Mouse (Mus musculus): ENCODE measurements around the gene Olfr625-ps1. TPM values are rescaled to one million over a fixed set of nuclear protein-coding genes. Genes with fewer than 3 reads are reported as not detected.

Gene Olfr625-ps1
- total RNA-seq (2023): not detected in 4 replicates

GRCm38 (mm10) chr7:103682420-103682819 is at the start of gene Olfr625-ps1:
Gene Olfr625-ps1 (plus strand): TSS chr7:103682720.

GRCm38 (mm10) chr7:103642602-103643001 is 39.9 kb upstream of the Olfr625-ps1 start, which contains the start of gene Olfr622:
Gene Olfr622 (minus strand): TSS chr7:103642702.

GRCm38 (mm10) chr7:103663598-103663997 is 18.9 kb upstream of the Olfr625-ps1 start, which contains the start of gene Olfr623:
Gene Olfr623 (minus strand): TSS chr7:103663698.

GRCm38 (mm10) chr7:103671091-103671490 is 11.4 kb upstream of the Olfr625-ps1 start, which contains the start of gene Olfr624:
Gene Olfr624 (minus strand): TSS chr7:103671191.

GRCm38 (mm10) chr7:103714371-103714770 is 31.9 kb downstream of the Olfr625-ps1 start, which contains the start of gene Olfr243:
Gene Olfr243 (plus strand): TSS chr7:103714671.

GRCm38 (mm10) chr7:103730074-103730473 is 47.6 kb downstream of the Olfr625-ps1 start, which contains the start of gene Olfr628:
Gene Olfr628 (plus strand): TSS chr7:103730374.

Other genes starting within 250 kb of the Olfr625-ps1 start
- not detected in 4 replicates for gene Olfr605, start 237.3 kb upstream of the Olfr625-ps1 start, total RNA-seq (2023)
- not detected in 4 replicates for gene Olfr606, start 233.7 kb upstream of the Olfr625-ps1 start, total RNA-seq (2023)
- gene Olfr607, start 218.6 kb upstream of the Olfr625-ps1 start, total RNA-seq (2023): not detected in 4 replicates
- not detected in 4 replicates for gene Olfr608, start 212.8 kb upstream of the Olfr625-ps1 start, total RNA-seq (2023)
- not detected in 4 replicates for gene Olfr609, start 184.7 kb upstream of the Olfr625-ps1 start, total RNA-seq (2023)
- not detected in 4 replicates for gene Olfr610, start 170.6 kb upstream of the Olfr625-ps1 start, total RNA-seq (2023)
- not detected in 4 replicates for gene Olfr611, start 161.9 kb upstream of the Olfr625-ps1 start, total RNA-seq (2023)
- gene Olfr612, start 140.0 kb upstream of the Olfr625-ps1 start, total RNA-seq (2023): not detected in 4 replicates
- gene Olfr613, start 134.6 kb upstream of the Olfr625-ps1 start, total RNA-seq (2023): not detected in 4 replicates
- not detected in 4 replicates for gene Olfr615, start 126.6 kb upstream of the Olfr625-ps1 start, total RNA-seq (2023)
- gene Olfr616, start 113.6 kb upstream of the Olfr625-ps1 start, total RNA-seq (2023): not detected in 4 replicates
- gene Olfr617, start 109.7 kb upstream of the Olfr625-ps1 start, total RNA-seq (2023): not detected in 4 replicates
- not detected in 4 replicates for gene Olfr618, start 92.6 kb upstream of the Olfr625-ps1 start, total RNA-seq (2023)
- not detected in 4 replicates for gene Olfr619, start 82.1 kb upstream of the Olfr625-ps1 start, total RNA-seq (2023)
- not detected in 4 replicates for gene Olfr620, start 70.2 kb upstream of the Olfr625-ps1 start, total RNA-seq (2023)
- not detected in 4 replicates for gene Olfr622, start 40.0 kb upstream of the Olfr625-ps1 start, total RNA-seq (2023)
- gene Olfr623, start 19.0 kb upstream of the Olfr625-ps1 start, total RNA-seq (2023): not detected in 4 replicates
- gene Olfr624, start 11.5 kb upstream of the Olfr625-ps1 start, total RNA-seq (2023): not detected in 4 replicates
- not detected in 4 replicates for gene Olfr243, start 32.0 kb downstream of the Olfr625-ps1 start, total RNA-seq (2023)
- not detected in 4 replicates for gene Olfr628, start 47.7 kb downstream of the Olfr625-ps1 start, total RNA-seq (2023)
- gene Olfr629, start 62.2 kb downstream of the Olfr625-ps1 start, total RNA-seq (2023): not detected in 4 replicates
- gene Olfr630, start 74.6 kb downstream of the Olfr625-ps1 start, total RNA-seq (2023): not detected in 4 replicates
- gene Olfr69, start 88.9 kb downstream of the Olfr625-ps1 start, total RNA-seq (2023): not detected in 4 replicates
- gene Olfr68, start 97.0 kb downstream of the Olfr625-ps1 start, total RNA-seq (2023): not detected in 4 replicates
- not detected in 4 replicates for gene Olfr67, start 109.1 kb downstream of the Olfr625-ps1 start, total RNA-seq (2023)
- gene Hbb-bt, start 131.3 kb downstream of the Olfr625-ps1 start, total RNA-seq (2023): 4.4 to 21.0 TPM (median 14.7 TPM) in 4 replicates
- 43.8 to 120 TPM (median 71.7 TPM) in 4 replicates for gene Hbb-bs, start 145.4 kb downstream of the Olfr625-ps1 start, total RNA-seq (2023)
- gene Hbb-bh2, start 157.8 kb downstream of the Olfr625-ps1 start, total RNA-seq (2023): not detected in 4 replicates
- not detected in 4 replicates for gene Hbb-bh1, start 160.4 kb downstream of the Olfr625-ps1 start, total RNA-seq (2023)
- not detected in 4 replicates for gene Hbb-y, start 170.5 kb downstream of the Olfr625-ps1 start, total RNA-seq (2023)
- gene Olfr66, start 203.5 kb downstream of the Olfr625-ps1 start, total RNA-seq (2023): not detected in 4 replicates
- gene Olfr64, start 211.8 kb downstream of the Olfr625-ps1 start, total RNA-seq (2023): not detected in 4 replicates
- not detected in 4 replicates for gene Olfr65, start 220.8 kb downstream of the Olfr625-ps1 start, total RNA-seq (2023)
- gene Olfr631, start 246.1 kb downstream of the Olfr625-ps1 start, total RNA-seq (2023): not detected in 4 replicates

Measured in B cell, adult 62 days (primary cell).